Mouse (Mus musculus): ENCODE data around the gene Dguok.
A peak's percentile ranks its signal among the peaks of the same experiment; 100 is the strongest.

Dguok gene

DNA sequence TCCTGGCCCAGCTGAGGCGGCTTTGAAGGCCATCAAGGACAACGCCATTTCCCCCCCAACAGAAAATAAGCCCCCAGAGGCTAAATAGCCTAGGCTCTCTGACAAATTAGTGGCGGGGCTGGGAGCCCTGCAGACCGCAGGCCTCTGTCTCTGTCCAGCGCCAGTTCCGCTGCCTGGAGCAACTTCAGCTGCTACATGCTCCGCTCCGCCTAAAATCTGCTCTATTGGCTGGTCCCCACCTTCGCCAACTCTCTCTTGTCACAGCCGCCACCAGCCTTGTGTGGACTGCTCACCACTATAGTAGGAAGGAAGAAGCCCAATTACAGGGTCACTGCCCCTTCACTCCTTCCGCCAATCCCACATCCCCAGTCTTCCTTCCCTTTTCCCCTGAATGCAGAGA is 53.1 kb downstream of the Dguok start:
- no peak for DNase-seq

DNA sequence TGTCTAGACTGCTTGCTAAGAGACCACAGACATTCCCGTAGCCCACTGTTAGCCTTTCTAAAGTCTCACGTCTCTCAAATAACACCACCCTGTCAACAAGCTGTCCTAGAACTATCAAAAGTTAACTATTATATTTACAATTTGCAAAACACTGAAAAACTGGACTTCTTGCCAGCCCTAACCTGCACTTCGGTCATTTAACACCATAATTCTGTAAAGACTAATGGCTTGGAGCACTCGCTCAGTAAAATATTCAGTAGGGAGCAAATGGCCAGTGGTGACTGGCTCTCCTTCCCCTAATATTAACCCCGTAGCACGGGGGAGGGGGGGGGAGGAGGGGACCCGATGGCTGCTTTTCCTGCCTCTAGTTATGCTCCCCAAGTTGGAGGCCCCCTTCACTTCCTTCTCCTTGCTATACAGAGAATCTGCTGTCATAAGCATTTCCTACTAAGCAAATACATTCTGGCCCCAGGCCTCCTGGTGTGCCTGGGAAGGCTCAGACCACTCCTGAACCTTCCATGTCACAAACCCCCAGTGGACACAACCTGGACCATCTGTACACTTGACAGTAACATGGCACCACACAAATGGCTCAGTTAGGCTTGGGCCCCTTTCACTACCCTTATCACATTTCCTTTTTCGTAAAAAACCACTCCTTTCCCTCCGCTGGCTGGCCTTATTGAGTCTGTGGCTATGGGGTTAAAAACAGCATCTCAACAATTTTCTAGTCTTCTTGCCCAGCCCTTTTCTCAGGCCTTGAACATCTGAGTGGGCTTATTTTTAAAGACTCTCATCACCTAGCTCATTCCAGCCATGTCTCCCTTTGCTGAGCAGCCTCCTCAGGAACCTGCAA is 56.1 kb downstream of the Dguok start:
- DNase-seq, result no peak

DNA sequence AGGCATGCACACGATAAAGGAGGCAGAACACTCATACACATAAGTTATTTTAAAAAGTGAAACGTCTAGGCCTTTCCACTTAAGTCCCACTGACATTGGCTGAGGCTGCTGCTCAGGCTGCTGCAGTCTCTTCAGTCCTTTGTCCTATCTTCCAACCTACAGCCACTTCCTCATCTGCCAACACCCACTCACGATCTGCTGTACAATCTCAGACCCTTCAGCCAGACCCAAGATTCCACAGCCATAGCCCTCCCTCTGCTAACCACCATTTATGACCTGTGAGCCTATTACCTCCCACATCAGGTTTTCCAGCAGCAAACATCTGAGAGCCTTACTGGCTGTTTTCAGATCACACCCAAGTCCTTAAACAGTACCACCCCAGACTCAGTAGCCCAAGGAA is 57.3 kb downstream of the Dguok start:
- no peak for DNase-seq

DNA sequence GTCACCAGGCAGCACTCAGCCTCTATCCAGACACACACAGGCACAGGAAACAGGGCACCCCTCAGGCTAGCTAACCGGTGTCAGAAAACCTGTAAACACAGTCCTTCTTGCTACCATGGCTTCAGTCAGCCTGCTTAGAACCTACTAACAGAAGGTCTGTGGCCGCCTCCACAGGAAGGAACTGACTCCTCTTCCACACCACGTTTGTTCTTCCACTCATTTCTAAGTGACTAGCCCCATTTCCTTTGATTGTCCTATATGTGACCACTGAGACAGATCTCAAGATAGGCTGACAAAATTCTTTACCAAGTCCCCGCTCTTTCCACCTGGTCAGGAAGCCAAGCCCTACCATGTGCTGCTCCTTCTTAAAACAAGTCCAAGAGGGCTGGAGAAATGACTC is 57.9 kb downstream of the Dguok start:
- DNase-seq, result no peak

DNA sequence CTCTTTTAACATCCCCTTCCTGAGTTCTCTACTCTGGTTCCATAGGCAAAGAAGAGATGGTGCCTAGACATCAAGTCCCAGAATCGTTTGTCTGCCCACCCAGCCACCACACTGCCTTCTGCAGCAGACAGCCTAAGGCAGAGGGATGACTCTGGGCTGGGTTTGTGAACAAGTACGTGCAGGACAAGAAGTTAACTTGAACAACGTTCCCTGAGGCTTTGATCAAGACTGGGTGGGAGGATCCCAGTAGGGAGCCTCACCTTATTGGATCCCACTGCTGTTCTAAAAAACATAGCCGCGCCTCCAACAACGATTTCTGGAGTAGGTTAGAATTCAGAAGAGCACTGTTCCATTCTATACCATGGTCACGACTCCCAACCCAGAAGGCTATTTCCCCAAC is 59.7 kb downstream of the Dguok start:
- DNase-seq, result no peak

DNA sequence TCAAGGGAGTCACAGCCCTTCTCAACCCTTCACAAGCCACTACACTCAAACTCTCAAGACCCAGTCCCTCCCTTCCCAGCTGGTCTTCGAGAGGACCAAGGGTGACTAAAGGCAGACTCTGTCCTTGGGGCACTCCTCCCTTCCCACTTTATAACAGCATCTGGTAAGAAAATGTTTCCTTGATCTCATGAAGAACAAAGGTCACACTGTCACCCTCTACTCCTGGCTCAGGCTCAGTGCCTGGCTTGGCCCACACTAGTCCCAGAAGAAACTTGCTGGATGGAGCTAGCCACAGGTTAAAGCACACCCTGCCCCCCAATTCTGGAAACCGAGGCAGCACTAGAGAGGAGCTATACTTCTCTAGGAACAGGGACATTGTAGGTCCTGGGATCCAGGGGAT is 61.0 kb downstream of the Dguok start:
- DNase-seq, result no peak

DNA sequence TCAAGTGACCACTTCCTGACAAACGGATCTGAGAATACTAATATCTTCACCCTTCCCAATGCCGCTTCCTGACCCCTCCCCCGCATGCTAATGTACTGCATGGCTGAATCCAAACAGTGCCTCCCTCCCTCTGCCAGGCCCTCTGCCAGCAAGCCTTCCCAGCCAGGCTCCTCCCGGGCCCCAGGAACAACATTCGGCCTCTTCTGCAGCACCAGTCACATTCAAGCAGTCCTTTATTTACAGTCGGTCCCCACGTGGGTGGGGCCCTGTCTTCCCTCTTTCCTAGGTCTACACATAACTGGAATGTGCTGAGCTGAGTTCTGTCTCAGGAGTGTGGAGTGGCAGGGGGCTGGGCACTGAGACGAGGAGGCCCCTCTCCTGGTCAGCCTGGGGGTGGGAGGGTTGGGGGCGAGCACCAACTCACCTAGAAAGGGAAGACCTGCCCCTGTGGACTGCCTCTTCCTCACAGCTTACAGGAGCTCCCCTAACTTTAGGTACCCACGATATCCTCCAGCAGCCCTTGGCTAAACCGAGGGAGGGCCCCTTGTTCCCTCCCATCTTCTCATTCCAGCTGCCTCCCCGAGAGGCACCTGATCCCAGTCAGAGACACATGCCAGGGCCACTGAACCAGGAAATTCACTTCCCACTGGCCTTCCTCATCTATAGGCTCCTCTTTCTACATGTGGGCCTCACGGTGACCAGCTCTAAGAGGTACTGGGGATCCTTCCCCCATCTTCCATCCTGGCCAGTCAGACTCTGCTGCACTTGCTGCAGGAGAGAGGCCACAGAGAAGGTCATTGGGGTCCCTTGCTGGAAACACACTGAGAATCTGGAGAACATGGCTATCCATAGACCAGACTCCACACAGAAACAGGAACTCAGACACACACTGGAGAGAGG is 63.1 kb downstream of the Dguok start:
- DNase-seq, result peak; percentile 79 to 84

DNA sequence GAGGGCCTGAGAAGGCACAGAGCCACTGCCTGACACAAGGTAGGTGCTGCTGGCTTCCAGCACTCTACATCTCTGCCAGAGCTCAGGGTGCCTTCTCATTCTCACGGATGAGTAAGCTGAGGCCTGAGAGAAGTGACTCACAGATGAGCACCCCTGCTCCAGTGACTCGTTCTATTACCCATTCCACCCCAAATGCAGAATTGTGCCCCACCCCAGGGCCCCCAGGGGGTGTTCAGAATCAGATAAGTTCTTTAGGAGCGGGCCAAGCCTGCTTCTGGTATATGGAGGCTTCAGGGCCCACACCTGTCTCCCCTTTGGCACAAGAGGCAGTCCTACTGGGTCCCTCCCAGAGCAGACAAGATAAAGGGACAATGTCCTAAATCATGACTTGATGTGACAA is 64.1 kb downstream of the Dguok start:
- DNase-seq, result no peak

DNA sequence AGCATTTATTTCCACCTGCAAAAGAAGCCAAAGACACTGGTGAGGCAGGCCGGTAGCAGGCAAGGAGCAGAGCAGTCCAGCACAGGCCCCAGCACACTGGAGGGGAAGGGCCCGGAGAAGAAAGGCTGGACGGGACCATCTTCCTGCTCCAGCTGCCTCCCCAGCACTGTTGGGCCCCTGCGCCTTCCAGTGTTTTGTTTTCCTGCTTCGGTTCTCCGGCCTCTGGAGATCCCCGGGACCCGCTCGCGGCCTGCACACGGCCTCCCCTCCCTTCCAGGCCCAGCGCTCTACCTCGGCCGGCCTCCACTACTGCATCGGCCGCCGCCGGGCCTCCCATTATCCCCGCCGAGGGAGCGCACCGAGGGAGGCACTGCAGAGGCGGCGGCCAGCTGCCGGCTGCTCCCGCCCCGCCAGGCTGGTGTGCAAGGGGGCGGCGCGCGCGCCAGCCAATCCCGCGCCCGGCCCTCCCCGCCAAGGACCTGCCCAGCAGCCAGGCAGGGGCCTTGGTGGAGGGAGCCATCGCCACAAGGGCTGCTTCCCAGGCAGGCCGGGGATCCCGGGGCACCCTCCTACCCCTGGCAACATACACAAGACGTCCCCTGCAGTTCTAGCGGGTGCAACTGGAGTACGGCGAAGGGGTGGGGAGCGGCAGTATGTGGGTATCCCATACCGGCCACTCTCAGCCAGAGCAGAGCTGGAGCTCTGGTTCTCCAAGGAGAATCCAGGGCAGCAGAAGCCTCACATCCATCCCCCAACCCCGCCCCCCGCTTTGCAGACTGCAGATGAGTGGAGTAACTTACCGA is 65.3 kb downstream of the Dguok start:
- DNase-seq, result peak; percentile 83 to 88

DNA sequence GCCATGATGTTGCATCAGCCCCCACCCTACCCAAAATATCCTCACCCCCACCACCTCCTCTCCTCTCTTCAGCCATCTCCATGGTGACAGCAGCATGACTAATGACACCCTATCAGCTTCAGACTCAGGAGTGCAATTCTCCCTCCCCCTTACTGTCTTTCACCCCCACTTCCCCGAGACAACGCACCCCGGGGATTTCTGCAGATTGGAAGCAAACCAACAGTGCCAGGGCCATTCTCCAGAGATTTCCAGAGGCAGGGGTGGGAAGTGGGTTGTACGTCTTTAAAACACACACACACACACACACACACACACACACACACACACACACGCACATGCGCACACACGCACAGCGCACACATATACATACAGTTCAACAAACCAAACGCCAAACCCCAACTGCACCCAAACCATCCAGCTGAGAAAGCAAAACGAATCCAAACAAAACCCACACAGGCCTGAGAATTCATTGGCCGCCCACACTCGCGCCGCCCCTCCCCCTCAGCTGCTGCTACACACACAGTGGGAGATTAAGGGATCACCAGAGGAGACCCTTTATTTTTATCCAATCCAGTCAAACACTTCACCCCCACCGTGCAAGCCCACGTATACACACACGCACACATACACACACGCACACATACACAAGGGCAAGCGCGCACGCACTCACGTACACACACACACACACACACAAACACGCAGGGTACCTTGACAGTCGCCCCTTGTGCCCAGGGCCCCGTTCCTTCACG is 66.1 kb downstream of the Dguok start:
- peak; percentile 66 to 74 for DNase-seq

DNA sequence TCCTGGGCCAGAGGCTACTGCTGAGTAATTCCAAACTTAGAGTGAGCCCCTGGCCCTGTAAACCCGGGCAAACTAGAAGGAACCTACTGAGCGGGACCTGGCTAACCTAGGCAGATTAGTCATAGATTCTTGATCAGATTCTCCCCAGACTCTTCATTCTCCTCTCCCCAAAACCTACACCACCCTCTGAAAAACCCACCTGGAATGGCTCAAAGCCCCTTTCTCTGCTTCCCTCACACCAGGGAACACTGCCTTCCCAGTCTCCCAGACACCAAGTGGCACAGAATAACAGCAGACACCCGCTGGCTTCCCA is 66.6 kb downstream of the Dguok start:
- DNase-seq, result no peak

DNA sequence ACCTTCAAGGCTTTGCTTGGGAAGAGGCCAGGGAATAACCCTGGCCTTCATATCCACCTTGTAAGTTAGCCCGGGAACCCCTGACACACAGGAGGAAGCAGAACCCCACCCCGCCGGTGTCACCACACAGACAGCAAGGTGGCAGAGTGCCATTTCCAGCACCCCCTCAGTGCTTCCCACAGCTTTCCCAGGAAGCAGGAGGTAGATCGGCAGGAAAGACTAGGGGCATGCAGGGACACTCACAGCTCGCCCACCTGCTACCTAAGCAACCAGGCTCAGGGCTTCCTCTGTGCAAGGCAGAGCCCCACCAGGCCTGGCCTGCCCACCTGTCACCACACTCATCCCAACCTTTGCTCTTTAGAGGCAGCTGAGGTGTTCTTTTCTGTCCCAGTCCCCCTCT is 67.0 kb downstream of the Dguok start:
- DNase-seq, result peak; percentile 51 to 61

DNA sequence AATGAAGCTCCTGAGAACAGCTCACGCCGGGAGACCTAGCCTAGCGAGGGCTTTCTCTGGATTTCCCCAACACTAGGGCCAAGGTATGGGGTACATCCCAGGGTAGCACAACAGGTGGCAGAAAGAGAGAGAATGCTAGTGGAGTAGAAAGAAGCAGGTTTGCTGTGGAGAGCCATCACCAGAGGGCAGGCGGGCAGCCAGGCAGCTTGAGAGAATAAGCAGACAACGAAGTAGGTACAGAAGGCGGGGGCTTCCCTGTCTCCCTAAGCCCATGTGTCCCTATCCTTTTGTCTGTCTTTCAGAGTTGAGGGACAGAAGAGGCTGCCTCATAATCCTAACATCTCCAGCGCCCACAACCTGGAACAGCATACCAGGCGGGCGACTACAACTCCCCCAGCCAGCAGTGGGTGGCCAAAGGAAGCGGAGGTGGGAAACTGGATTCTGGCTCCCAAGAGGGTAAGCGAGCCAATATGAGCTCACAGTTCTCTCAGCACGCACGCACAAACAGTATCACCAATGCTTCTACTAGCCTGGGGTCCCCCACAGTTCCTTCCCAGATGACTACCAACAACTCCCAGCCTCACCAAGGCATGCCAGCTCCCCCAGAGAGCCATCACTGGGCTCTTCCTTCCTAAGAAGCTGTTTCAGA is 67.5 kb downstream of the Dguok start:
- DNase-seq, result peak in 1 of 2 experiments; percentile 37

DNA sequence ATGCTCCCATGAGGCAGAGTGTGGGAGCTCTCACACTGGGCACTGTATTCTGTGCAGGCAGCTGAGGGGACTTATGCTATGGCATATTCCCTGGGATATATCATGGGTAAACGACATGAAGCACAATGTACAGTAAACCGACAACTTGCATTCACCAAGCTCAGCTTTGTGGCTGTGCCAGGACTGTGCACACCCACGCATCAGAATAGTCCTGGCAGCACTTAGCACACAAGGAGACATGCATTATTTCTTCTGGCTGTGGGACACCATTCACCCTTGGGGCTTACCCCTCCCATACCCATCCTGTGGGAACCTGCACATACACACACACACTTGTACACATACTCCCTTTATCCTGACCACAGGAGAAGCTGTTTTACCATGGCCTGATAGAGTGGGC is 68.2 kb downstream of the Dguok start:
- peak in 1 of 2 experiments; percentile 38 for DNase-seq

DNA sequence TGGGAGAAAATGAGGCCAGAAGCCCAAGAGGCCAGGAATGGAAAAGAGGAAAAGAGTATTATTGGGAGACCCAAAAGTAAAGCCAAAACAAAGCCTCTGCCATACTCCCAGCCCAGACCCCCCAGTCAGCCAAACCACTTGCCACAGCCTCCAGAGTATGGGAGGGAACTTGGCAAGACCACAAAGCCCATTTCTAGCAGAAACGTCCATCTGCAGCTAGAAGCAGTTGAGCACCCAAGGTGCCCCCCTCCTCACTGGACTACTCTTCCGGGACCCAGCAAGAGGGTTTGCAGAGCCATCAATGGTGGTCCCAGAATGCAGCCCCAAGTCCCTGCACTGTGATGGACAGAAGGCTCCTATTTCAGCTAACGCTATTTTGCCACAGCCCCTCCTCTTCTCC is 69.0 kb downstream of the Dguok start:
- DNase-seq, result no peak

DNA sequence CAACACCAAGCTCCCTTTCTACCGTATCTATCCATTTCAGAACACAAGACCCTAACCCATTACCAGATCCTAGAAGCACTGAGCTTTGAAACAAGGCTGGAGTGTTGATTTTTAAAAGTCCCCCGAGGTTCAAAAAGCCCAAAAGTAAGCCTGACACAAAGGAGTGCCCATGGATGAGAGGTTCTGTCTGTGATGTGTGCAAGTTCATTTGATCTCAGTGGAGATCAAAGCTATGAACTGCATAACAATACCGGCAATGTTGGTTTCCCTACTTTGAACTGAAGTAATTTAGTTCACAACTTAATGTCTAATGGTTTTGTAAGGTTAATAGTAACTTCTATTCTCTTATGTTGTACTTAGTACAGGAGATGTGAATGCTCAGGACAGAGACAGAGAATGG is 69.5 kb downstream of the Dguok start:
- no peak for DNase-seq

DNA sequence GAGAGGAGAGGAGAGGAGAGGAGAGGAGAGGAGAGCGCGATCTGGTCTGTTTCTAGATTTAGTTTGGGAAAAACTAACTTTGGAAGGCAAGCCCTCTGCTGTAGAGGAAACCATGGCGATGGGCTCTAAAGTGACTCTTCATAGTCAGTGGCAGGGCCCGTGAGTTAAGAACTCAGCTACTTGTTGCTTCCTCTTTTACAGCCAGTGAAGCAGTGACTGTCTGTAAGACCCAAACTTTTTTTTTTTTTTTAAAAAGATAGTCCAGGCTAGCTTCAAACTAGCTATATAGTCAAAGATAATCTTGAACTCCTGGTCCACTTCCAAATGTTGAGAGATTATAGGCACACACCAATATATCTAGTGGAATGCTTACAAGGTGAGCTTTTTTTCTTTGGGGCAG is 70.2 kb downstream of the Dguok start:
- no peak for DNase-seq

DNA sequence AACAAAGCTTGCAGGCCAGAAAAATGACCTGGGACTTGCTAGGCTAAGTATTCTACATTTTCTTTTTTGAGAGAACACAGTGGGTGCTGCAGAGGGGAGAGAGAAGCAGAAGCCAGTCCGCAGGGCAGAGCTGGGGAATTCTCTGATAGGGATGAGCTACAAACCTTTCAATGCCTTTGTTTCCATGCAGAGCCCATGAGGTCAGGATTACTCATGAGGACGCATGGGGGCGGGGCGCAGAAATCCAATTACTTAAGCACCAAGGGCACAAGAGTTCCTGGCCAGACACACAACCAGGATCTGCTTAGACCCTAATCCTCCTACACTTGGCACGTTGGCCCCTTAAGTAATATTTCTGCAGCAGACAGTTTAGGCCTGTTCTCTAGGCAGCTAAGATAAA is 71.6 kb downstream of the Dguok start:
- peak in 1 of 2 experiments; percentile 38 for DNase-seq

DNA sequence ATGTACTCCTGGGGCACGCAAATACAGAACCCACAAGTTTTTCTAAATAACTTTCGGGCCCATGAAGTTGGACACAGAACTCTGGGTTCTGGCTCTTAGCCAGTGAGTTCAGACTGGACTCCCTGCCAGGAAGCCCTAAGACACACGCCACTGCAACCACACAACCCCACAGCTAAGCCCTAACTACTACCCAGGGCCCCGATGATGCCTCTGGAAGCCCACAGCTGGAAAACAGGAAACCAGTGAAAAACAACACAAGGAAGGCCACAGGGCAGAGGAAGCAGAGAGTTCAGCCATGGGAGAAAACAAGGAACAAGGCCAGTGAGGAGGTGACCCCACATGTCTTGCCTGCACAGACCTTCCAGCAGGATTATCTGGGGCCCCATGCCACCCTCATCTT is 73.2 kb downstream of the Dguok start:
- DNase-seq, result no peak

DNA sequence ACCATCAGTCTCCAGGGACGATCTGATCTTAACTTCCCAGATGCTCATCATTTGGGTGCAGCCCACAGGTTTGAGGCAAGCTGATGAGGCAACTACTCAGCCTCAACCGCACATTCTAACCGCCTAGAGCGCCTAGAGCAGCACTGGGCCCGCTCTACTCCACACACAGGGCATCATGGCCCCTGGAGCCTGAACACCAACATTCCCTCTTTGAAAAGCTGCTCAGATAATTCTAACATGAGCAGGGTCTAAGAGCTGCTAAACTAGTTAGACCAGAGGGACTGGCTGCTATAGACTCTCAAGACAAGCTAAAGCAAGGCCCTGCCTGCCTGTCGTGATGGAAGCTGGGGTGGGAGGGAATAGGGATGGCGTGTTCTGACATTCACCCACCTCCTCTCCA is 73.8 kb downstream of the Dguok start:
- DNase-seq, result no peak
